Mouse (Mus musculus): ENCODE measurements at regions not wholly inside any gene's neighbourhood (a gene's known extent, or its start where the extent isn't known, plus 50 kb on each side); places are given as distances from the start of the nearest gene placed in this dataset.
A peak's percentile ranks its signal among the peaks of the same experiment; 100 is the strongest.
"Not testable (repeated sequence)": the region's sequence is repeated elsewhere in the genome, so short reads cannot be mapped to it uniquely, and the experiment has no call there.

GRCm38 (mm10) chr5:108903134-108903923, 50.9 kb upstream of the Vmn2r9 start:
- 1% methylated on average over 30 of the region's 65 CpGs for WGBS
- H3K4me1 ChIP-seq (ENCODE audit: control insufficient read depth in 2 of 2, insufficient read depth in 2 of 2, low read length in 2 of 2); H3K27ac ChIP-seq (replicated peaks in 1 of 2; ENCODE audit: control insufficient read depth in 1 of 2, insufficient read depth in 1 of 2, low read depth in 2 of 2, low read length in 2 of 2); H3K9ac ChIP-seq (ENCODE audit: low read length); H3K36me3 ChIP-seq (ENCODE audit: control insufficient read depth, insufficient read depth, low read length); H3K9me3 ChIP-seq (ENCODE audit: control insufficient read depth, low read length); H3K27me3 ChIP-seq (ENCODE audit: control insufficient read depth, insufficient read depth, low read length): not testable (repeated sequence)
- Histone ChIP-seq H3K4me2 (ENCODE audit: low read length) (peak overlapping the region; percentile 53), H3K4me3 (ENCODE audit: control insufficient read depth in 1 of 2, insufficient read depth in 1 of 2, low read depth in 1 of 2, low read length in 2 of 2) (peak overlapping the region; percentile 17 to 23; a peak in 3 of 4 replicates)
- peak; percentile 90 for ATAC-seq (ENCODE audit: insufficient number of reproducible peaks, insufficient read depth, low FRiP score, low read depth)

Data from heart, embryonic 14.5 days (tissue).